Mouse (Mus musculus) adrenal gland (tissue): ENCODE measurements around the gene Prrc2a.
"Not testable (repeated sequence)": the region's sequence is repeated elsewhere in the genome, so short reads cannot be mapped to it uniquely, and the experiment has no call there.

Experiments
- intact Hi-C: fragments of 180-260 bp; cut with DNase I; formaldehyde crosslinking; loops from one replicate; pipeline ENCODE4 v1.15.1; 2025

Prrc2a gene

GRCm38 (mm10) chr17:35135591-35136320 lies 28.9 kb downstream of the Prrc2a start:
- intact Hi-C loops = no loop called here

DNA sequence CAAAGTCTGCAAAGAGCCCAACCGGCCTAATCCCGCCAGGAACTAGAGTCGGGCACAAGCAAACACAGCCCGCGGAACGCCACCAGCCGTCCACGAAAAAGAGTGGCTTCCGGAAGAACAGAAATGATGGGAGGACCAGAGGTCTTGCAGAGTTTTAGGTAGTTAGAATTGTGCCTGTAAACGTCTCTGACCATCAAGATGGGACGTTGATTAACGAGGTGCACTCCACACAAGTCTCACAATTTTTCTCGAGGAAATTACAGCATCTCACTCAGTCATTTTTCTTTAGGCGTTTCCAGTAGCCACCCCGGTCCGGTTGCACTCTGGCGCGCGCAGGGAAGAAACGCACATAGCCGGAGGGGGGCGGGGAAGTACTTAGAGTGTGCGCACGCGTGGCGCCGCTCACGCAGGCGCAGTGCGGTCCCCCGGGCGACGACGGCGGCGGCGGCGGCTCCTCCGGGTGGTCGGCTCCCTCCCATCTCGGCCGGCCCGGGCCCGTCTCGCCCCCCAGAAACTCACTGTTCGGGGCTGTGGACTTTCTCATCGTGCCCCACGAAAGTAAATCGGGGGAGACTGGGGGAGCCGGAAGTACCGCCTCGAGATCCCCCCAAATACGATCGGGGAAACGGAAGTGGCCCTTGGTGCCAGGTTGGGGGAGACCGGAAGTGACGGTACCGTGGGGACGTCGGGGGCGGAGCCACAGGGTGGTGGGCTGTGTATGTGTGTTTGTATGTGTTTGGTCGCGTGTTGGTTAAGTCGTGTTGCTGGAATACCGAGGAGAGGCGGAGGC lies 29.7 kb downstream of the Prrc2a start, which contains the start of gene Bag6:
Gene Bag6, plus strand, starts transcription at position 378 of the 790 bp plus-strand sequence.
- intact Hi-C loops = no loop called here

DNA sequence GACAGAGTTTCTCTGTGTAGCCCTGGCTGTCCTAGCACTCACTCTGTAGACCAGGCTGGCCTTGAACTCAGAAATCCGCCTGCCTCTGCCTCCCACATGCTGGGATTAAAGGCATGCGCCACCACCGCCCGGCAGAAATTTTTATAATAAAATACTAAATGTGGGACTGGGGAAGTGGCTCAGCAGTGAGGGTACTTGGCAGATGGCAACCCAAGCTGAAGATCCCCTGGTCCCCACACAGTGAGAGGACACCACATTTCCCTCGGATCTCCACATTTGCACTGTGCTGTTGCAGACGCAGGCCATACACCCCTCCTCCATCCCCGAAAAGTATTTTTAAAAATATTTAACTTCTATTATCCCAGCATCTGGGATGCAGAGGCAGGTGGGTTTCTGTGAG lies 31.2 kb downstream of the Prrc2a start:
- intact Hi-C loops = no loop called here

DNA sequence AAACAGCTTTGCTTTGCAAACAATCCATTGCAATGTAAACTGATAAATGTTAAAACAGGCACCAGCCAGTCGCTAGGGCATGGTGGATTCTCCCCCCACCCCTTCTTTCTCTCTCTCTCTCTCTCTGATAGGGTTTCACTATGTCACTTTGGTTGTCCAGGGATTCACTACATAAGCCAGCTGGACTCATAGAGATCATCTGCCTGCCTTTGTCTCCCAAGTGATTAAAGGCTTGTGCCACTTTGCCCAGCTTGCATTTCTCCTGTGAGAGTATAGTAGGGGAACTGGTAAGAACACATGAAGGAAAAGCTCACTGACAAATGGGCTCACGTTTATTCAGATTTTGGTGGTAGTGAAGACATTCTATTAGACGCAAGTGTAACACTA lies 32.5 kb downstream of the Prrc2a start:
- intact Hi-C loops = no loop called here

GRCm38 (mm10) chr17:35131500-35132173 lies 33.1 kb downstream of the Prrc2a start, which contains the start of gene Apom:
Gene Apom (minus strand): TSS chr17:35132050.
- intact Hi-C loops = no loop called here

- intact Hi-C loops = no loop called here
Observed at GRCm38 (mm10) chr17:35131038-35131437, 33.7 kb downstream of the Prrc2a start.

- intact Hi-C loops = no loop called here
Observed at GRCm38 (mm10) chr17:35128996-35129395, 35.7 kb downstream of the Prrc2a start.

GRCm38 (mm10) chr17:35127017-35127416 lies 37.7 kb downstream of the Prrc2a start:
- intact Hi-C loops = no loop called here

- intact Hi-C loops = no loop called here
Observed at GRCm38 (mm10) chr17:35126206-35126611, 38.5 kb downstream of the Prrc2a start, which contains the start of gene D17H6S53E. Gene D17H6S53E (plus strand): TSS chr17:35126373.

- intact Hi-C loops = no loop called here
Observed at GRCm38 (mm10) chr17:35125578-35125977, 39.1 kb downstream of the Prrc2a start.

- intact Hi-C loops = no loop called here
Observed at GRCm38 (mm10) chr17:35125081-35125480, 39.6 kb downstream of the Prrc2a start.

- intact Hi-C loops = not testable (repeated sequence)
Observed at GRCm38 (mm10) chr17:35124261-35124896, 40.3 kb downstream of the Prrc2a start.

- intact Hi-C loops = not testable (repeated sequence)
Observed at GRCm38 (mm10) chr17:35123287-35123686, 41.4 kb downstream of the Prrc2a start.

DNA sequence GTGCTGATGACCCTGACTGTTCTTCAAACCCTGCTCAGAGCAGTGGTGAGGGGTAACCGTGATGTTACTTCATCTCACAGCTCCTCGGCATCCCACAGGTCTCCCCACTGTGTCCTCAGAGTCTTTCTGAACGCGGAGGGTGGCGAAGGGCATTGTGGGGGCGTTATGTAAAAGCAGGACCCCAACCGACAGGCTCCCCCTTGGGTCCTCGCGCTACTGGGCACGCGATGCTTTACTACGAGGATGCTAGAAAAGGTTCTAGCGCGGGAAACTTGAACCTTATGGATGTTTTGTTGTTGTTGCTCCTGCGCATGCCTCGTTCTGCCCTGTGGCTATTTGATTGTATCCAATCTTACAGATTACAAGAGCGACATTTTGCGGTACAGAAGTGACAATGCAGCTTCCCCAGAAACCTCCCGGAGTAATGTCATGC lies 42.8 kb downstream of the Prrc2a start, which contains the start of gene Csnk2b:
Gene Csnk2b, minus strand, starts transcription at position 183 of the 433 bp plus-strand sequence.
- intact Hi-C loops = no loop called here

DNA sequence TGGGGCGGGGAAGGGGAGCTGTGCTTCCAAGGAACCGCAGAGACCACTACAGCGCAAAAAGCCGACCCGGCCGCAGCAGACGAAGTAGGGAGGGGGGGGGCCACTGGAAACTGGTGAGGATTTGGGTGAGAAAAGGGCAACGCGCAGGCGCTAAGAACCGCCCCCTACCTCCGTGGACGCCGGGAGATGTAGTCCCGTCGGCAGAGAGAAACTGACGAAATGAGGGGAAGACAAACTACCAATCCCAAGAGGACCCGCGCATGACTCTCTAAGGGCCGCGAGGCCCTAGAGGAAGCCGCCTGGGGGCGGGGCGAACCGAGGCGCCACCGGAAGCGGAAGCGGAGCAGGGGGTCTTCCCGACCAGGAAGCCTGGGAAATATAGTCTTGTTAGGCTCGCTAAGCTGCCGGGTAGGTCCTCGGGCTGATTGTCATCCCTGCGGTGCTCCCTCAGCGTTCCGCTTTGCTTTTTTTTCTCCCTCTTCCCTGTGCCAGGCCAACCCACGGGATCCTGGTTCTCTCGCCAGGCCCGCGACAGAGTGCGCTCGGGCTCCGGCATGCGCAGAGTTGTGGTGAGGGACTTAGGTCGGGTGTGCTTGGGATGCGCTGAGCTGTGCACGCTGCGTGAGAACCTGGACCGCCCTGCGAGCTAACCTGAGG lies 43.4 kb downstream of the Prrc2a start, which contains the start of gene Gpank1:
Gene Gpank1, plus strand, starts transcription at position 313 of the 657 bp plus-strand sequence.
- intact Hi-C loops = no loop called here

GRCm38 (mm10) chr17:35120745-35121142 lies 44.0 kb downstream of the Prrc2a start:
- intact Hi-C loops = no loop called here

DNA sequence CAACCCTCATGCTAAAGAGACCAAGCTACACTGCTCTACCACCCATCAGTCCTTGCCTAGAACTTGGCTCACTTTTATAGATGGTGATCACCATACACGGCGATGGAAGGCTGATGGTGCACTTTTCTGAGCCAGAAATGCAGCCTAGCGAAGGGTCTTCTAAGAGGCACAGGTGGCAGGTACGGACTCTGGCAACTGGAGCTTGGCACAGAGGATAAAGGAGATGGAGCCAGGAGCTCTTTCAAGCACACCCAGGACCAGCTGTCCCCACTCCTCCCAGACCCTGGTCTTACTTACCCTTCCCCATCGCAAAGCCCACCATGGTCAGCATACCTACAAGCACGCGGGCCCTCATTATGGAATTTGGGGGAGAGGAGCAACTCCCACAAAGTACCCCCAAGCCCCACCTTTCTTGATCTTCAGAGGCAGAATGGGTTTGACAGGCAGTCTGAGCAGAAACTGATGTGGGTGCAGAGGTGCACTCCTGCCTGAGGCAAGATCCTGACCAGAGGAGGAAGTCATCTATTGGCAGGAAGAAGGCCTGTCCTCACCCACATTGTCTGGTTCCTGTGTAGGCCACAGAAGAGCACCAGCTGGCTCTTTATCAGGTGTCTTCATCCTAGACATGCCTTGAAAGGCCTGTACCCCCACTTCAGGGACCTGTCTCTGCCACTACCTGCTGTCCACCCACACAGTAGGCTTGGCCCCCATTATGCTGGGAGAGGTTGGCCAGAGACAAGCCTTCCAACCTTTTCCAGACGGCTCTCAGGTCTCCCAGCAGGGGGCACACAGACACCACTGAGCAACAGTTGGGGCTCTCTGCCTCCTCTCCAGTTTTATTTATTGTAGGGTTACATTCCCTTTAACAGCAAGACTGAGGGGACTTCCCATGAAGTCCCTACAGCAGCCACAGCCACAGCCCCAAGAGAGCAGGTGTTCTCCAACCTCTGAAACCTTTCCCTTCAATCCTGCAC lies 49.4 kb downstream of the Prrc2a start, which contains the start of gene Ly6g5b:
Gene Ly6g5b, minus strand, starts transcription at position 383 of the 974 bp plus-strand sequence.
- intact Hi-C loops = no loop called here

DNA sequence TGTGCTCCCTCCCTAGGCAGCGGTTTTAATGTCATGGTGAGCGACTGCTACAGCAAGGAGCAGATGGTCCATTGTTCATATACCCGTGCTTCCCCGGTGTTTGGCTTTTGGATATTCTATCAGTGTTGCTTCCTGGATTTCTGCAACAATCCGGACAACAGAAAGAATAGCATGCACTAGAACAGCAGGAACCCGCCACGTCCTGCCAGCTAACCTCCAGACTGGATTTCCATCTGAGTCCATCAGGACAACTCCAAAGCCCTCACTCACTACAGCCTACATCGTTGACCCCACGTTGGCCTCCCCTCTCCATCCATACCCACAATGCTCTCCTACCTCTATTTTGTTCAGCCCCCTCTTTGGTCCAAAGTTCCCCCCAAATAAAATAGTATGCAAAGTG lies 52.9 kb downstream of the Prrc2a start:
- intact Hi-C loops = no loop called here

DNA sequence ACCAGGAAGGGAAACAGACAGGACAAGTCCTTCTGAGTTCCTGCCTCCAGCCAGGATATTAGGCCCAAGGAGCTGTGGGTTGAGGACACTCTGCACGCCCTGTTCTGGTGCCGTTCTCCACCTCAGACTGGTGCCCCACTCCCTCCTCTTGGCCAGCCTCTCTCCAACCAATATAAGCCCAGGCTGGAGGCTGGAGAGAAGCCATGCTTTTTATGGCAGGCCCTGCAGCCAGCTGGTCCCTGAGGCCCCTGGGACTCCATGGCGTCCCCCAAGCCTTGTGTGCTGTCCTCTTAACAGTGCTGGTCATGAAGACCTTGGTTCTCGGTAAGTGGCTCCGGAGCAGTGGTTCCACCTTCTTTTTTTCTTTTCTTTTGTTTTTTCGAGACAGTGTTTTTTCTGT lies 56.6 kb downstream of the Prrc2a start, which contains the start of gene Ly6g5c:
Gene Ly6g5c, plus strand, starts transcription at position 183 of the 400 bp plus-strand sequence.
- intact Hi-C loops = loop anchor here (5.0 kb wide), 1 partner anchor 86 kb away; no protein-coding TSS in a partner anchor
